Mouse (Mus musculus) forebrain, embryonic 11.5 days (tissue): ENCODE measurements around the gene Slamf7. TPM values are rescaled to one million over a fixed set of nuclear protein-coding genes. Genes with fewer than 3 reads are reported as not detected.

Experiments used
- ATAC-seq: fragments of 200-750 bp; cut with Nextera tagmentation; replicated peaks from 2 replicates; pipeline ENCODE4 v1.8.0; 2017; ENCODE audit warnings: moderate TSS enrichment; ENCODE audit not compliant: low FRiP score
- DNase-seq: peaks from one replicate; pipeline ENCODE4 v3.0.0-alpha.2; 2017; ENCODE audit warnings: low spot score
- H3K27ac ChIP-seq: fragments of 300-500 bp; sonication (generic); 2 replicates; pipeline ENCODE4 v1.5.1; 2014; ENCODE audit warnings: low read depth, low read length
- H3K27me3 ChIP-seq: fragments of 300-500 bp; sonication (generic); 2 replicates; pipeline ENCODE4 v1.6.1; 2014; ENCODE audit warnings: mild to moderate bottlenecking, low read length, mixed read lengths; ENCODE audit not compliant: control insufficient read depth, insufficient read depth
- H3K36me3 ChIP-seq: fragments of 300-500 bp; sonication (generic); 2 replicates; pipeline ENCODE4 v1.6.1; 2014; ENCODE audit warnings: mild to moderate bottlenecking, low read length, moderate library complexity, mixed read lengths; ENCODE audit not compliant: control insufficient read depth, insufficient read depth
- H3K4me1 ChIP-seq: fragments of 300-500 bp; sonication (generic); replicated peaks from 2 replicates; pipeline ENCODE4 v1.6.1; 2014; ENCODE audit warnings: low read length, mixed read lengths; ENCODE audit not compliant: control insufficient read depth, insufficient read depth
- H3K4me2 ChIP-seq: fragments of 300-500 bp; sonication (generic); 2 replicates; pipeline ENCODE4 v1.6.1; 2014; ENCODE audit warnings: low read depth, mild to moderate bottlenecking, low read length, moderate library complexity, mixed read lengths; ENCODE audit not compliant: severe bottlenecking
- H3K4me3 ChIP-seq: fragments of 300-500 bp; sonication (generic); 2 replicates; pipeline ENCODE4 v1.5.1; 2014; ENCODE audit warnings: low read depth, low read length
- H3K9ac ChIP-seq: fragments of 300-500 bp; sonication (generic); 2 replicates; pipeline ENCODE4 v1.6.1; 2014; ENCODE audit warnings: low read length
- H3K9me3 ChIP-seq: fragments of 300-500 bp; sonication (generic); 2 replicates; pipeline ENCODE4 v1.6.1; 2016; ENCODE audit warnings: low read length, mixed read lengths; ENCODE audit not compliant: control insufficient read depth
- WGBS: fragments of 180-500 bp; shearing (Covaris S2); extraction: QIAGEN DNeasy Blood & Tissue Kit; methylation state at CpG from one replicate; pipeline ENCODE4 v1.1.7; 2014; 5-methylcytosine and 5-hydroxymethylcytosine counted together
- microRNA-seq: library from miRNA; unstranded; fragments of <30 nt; microRNA quantifications from one replicate; pipeline ENCODE4, GENCODE M21; 2016; ENCODE audit not compliant: insufficient number of aligned reads
- polyA plus RNA-seq: library from polyadenylated mRNA; unstranded; fragments of >200 nt; fragmentation: Nextera tagmentation; extraction: Ambion mirVana; gene quantifications from 2 replicates; pipeline ENCODE4 v1.2.1, GENCODE M21; 2014

The Slamf7 gene
- polyA plus RNA-seq, 1 experiment from 2014 or later: not detected

- H3K4me1 ChIP-seq: no peaks in the 10 kb centered on the region
- H3K36me3 ChIP-seq: no peaks in the 10 kb centered on the region
- H3K27ac ChIP-seq: no peak overlapping the region
- H3K9ac ChIP-seq: no peak overlapping the region
- H3K9me3 ChIP-seq: no peaks in the 10 kb centered on the region
- no peak overlapping the region for H3K4me2 ChIP-seq
- H3K27me3 ChIP-seq: no peaks in the 10 kb centered on the region
- DNase-seq (no peak), ATAC-seq (no peak)
- 94% methylated on average over 2 of the region's 2 CpGs for WGBS
- H3K4me3 ChIP-seq: no peak overlapping the region
Measured at GRCm38 (mm10) chr1:171610026-171610425, 42.8 kb downstream of the Slamf7 start.

DNA sequence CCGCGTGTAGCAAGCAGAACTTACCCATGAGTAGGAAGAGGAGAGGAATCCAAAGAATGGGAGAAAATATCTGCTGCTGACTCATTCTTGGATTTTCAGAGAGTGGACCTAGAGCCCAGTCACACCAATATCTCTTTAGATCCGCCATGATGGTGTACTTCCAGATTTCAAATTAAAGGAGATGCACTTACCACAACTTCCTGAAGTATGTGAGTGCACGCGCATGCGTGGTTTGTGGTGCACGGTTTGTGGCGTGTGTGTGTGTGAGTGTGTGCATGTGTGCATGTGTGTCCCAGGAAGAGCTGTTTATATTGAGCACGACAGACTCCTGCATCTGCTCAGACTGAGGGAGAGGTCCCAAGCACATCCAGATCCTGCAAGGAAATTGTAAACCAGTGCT, 45.7 kb downstream of the Slamf7 start, which contains the start of gene Ly9:
Gene Ly9, minus strand, starts transcription at position 235 of the 400 bp plus-strand sequence.
- no peak for ATAC-seq
- no peak for DNase-seq
- WGBS: 85% methylated on average over 9 of the region's 9 CpGs

DNA sequence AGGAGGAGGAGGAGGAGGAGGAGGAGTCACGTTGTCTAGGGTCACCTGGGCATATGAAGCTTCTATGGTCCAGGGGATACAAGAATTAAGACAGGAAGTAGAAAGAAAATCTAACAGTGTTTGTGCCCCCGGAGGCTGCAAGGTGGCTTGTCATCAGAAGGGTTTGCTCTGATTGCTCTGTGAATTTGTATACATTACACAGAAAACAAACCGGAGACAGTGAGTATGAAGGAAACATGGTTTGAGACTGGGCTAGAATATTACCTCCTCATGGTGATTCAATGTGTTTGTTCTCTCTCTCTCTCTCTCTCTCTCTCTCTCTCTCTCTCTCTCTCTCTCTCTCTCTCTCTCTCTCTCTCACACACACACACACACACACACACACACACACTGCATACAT, 46.2 kb downstream of the Slamf7 start:
- no peak for ATAC-seq
- no peak overlapping the region for H3K9ac ChIP-seq
- WGBS: 73% methylated on average over 3 of the region's 3 CpGs

More for the DNA sequence above, 45.7 kb downstream of the Slamf7 start, which contains the start of gene Ly9:
- no peaks in the 10 kb centered on the region for H3K4me1 ChIP-seq
- H3K36me3 ChIP-seq: no peaks in the 10 kb centered on the region
- no peak within 1 kb of the TSS for H3K27ac ChIP-seq
- H3K4me3 ChIP-seq: no peak within 1 kb of the TSS
- no peaks in the 10 kb centered on the region for H3K27me3 ChIP-seq
- no peak within 1 kb of the TSS for H3K9ac ChIP-seq
- H3K4me2 ChIP-seq: no peak within 1 kb of the TSS
- H3K9me3 ChIP-seq: no peaks in the 10 kb centered on the region

GRCm38 (mm10) chr1:171604686-171605085, 48.1 kb downstream of the Slamf7 start:
- Histone ChIP-seq H3K36me3 (no peaks in the 10 kb centered on the region), H3K9ac (no peak overlapping the region), H3K27me3 (no peaks in the 10 kb centered on the region), H3K4me2 (no peak overlapping the region), H3K27ac (no peak overlapping the region), H3K9me3 (no peaks in the 10 kb centered on the region), H3K4me3 (no peak overlapping the region), H3K4me1 (no peaks in the 10 kb centered on the region)
- no peak for ATAC-seq
- 86% methylated on average over 3 of the region's 3 CpGs for WGBS
- no peak for DNase-seq

More for the DNA sequence above, 46.2 kb downstream of the Slamf7 start:
- Histone ChIP-seq H3K27me3 (no peaks in the 10 kb centered on the region), H3K9me3 (no peaks in the 10 kb centered on the region), H3K27ac (no peak overlapping the region), H3K4me1 (no peaks in the 10 kb centered on the region), H3K36me3 (no peaks in the 10 kb centered on the region), H3K4me2 (no peak overlapping the region), H3K4me3 (no peak overlapping the region)
- DNase-seq: no peak

DNA sequence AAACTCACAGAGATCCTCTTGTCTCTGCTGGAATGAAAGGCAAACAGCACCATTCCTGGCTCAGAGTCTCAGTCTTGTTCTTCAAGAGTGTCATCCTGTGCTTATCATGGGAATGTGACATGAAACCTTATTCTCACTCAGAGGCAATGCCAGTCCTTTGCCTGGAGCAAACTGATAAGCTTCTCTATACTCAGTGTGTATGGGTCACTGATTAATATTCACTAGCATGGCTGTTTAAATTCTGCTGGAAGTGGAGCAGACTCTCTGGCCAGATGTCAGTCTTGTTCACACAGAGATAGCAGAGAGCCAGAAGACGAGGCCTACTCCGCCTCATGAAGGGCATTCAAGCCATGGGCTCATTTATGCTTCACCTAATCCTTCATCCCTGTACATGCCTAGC, 68.3 kb downstream of the Slamf7 start:
- ATAC-seq: no peak
- DNase-seq: no peak
- no peak overlapping the region for H3K9ac ChIP-seq
- no peaks in the 10 kb centered on the region for H3K36me3 ChIP-seq
- 90% methylated on average over 2 of the region's 2 CpGs for WGBS
- H3K9me3 ChIP-seq: no peaks in the 10 kb centered on the region
- no peak overlapping the region for H3K27ac ChIP-seq
- H3K4me1 ChIP-seq: no peaks in the 10 kb centered on the region
- no peak overlapping the region for H3K4me3 ChIP-seq
- H3K27me3 ChIP-seq: no peaks in the 10 kb centered on the region
- no peak overlapping the region for H3K4me2 ChIP-seq

Small RNAs within 50 kb of the gene (microRNA-seq; reads per million reads assigned to microRNA genes)
- gene Mir7683: not detected

Other genes with a start within 250 kb of the Slamf7 start
- 152 and 170 TPM in 2 replicates for gene Usf1, start 241.7 kb downstream of the Slamf7 start, polyA plus RNA-seq
- gene Tstd1, start 234.2 kb downstream of the Slamf7 start, polyA plus RNA-seq: 4.1 and 5.6 TPM in 2 replicates
- 12.8 and 13.4 TPM in 2 replicates for gene F11r, start 215.5 kb downstream of the Slamf7 start, polyA plus RNA-seq
- 12.5 and 13.5 TPM in 2 replicates for gene Alyref2, start 149.6 kb downstream of the Slamf7 start, polyA plus RNA-seq
- not detected in 2 replicates for gene Itln1, start 117.7 kb downstream of the Slamf7 start, polyA plus RNA-seq
- gene Cd244a, start 93.8 kb downstream of the Slamf7 start, polyA plus RNA-seq: not detected in 2 replicates
- gene Ly9, start 45.6 kb downstream of the Slamf7 start, polyA plus RNA-seq: not detected in 2 replicates
- not detected in 2 replicates for gene Cd48, start 29.0 kb upstream of the Slamf7 start, polyA plus RNA-seq
- gene Slamf1, start 114.1 kb upstream of the Slamf7 start, polyA plus RNA-seq: 0.27 and 0.35 TPM in 2 replicates
- gene Cd84, start 186.7 kb upstream of the Slamf7 start, polyA plus RNA-seq: 0.69 and 0.87 TPM in 2 replicates
- gene Gm10521, start 242.6 kb upstream of the Slamf7 start, polyA plus RNA-seq: not detected in 2 replicates